Mouse (Mus musculus) B cell, adult (primary cell): ENCODE measurements around the gene Gm45783. TPM values are rescaled to one million over a fixed set of nuclear protein-coding genes. Genes with fewer than 3 reads are reported as not detected.

Experiments
- total RNA-seq: library from RNA; stranded (reverse); gene quantifications from 4 replicates; pipeline ENCODE4 v1.2.4, GENCODE M21; 2023; ENCODE audit not compliant: inconsistent age

Gm45783 gene
- not detected in 4 replicates for total RNA-seq

DNA sequence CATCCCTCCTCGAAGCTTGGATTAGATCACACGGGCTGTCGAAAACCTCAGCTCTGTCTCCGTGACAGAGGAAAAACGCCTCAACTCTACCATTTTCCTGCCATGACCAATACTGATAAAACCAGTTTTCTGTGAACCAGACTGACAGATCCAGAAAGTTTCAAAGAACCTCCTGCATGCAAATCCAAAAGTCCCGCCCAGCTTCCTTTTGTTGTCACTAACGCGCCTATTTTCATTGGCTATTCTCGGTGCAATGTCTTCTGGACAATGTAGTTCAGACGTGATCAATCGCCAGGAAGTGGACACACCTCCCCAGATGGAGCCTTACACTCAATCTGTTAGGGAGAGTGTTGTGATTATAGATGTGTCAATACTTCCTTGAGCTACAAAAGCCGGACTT lies at the start of gene Gm45783:
Gm45783 (minus strand) TSS at position 143 of the 400 bp plus-strand sequence.

DNA sequence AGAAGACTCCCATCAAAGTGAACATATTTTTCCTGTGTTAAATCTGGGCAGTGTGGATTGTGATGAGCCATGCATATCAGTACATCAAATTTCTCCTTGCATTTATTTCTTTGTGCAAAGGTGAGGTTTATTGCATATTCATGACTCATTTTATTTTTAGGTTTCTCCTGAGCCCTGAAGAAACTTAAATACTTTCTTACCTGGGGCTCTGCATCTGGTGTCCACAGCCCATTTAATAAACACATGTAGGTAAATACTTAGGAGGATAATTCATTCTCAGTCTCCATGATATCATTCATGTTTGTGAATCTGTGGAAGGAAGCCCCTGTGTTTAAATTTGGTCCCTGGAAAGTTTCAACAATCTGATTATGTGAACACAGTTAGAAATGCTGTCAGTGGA lies 25.2 kb upstream of the Gm45783 start, which contains the start of gene Vmn2r31:
Vmn2r31 (minus strand) TSS at position 101 of the 400 bp plus-strand sequence.

DNA sequence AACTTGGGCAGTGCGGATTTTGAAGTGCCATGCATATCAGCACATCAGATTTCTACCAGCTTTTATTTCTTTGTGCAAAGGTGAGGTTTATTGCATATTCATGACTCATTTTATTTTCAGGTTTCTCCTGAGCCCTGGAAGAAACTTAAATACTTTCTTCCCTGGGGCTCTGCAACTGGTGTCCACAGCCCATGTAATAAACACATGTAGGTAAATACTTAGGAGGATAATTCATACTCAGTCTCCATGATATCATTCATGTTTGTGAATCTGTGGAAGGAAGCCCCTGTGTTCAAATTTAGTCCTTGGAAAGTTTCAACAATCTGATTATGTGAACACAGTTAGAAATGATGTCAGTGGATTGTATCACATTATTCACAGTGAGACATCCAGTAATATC lies 36.9 kb downstream of the Gm45783 start, which contains the start of gene Vmn2r30:
Vmn2r30 (minus strand) TSS at position 101 of the 400 bp plus-strand sequence.

Other genes with a start within 250 kb of the Gm45783 start
- gene Zfp773, start 237.8 kb downstream of the Gm45783 start, total RNA-seq = 1.3 to 1.7 TPM (median 1.5 TPM) in 4 replicates
- gene Zfp418, start 203.2 kb downstream of the Gm45783 start, total RNA-seq = 1.6 to 3.0 TPM (median 2.1 TPM) in 4 replicates
- 1.8 to 2.7 TPM (median 2.2 TPM) in 4 replicates for gene Zfp772, start 164.6 kb downstream of the Gm45783 start, total RNA-seq
- gene Vmn2r29, start 127.2 kb downstream of the Gm45783 start, total RNA-seq = 0.48 to 0.67 TPM in 2 of 4 replicates, not detected in the others
- 0.48 to 1.6 TPM (median 0.60 TPM) in 3 of 4 replicates, not detected in the other for gene Gm45844, start 96.3 kb downstream of the Gm45783 start, total RNA-seq
- gene Clcn4, start 73.7 kb downstream of the Gm45783 start, total RNA-seq = 48.8 to 55.6 TPM (median 52.2 TPM) in 4 replicates
- gene Vmn2r30, start 37.0 kb downstream of the Gm45783 start, total RNA-seq = 0.15 TPM in 1 of 4 replicates, not detected in the others
- gene Vmn2r31, start 25.1 kb upstream of the Gm45783 start, total RNA-seq = not detected in 4 replicates
- not detected in 4 replicates for gene Vmn2r32, start 105.4 kb upstream of the Gm45783 start, total RNA-seq
- not detected in 4 replicates for gene Vmn2r33, start 192.2 kb upstream of the Gm45783 start, total RNA-seq